Mouse (Mus musculus) cerebellum, adult 2 months (tissue): Measurements from ENCODE around the gene Plekhj1.

Experiments used
- CTCF ChIP-seq: fragments of 200-500 bp; IDR thresholded peaks from 2 replicates; pipeline ENCODE4 v1.5.1; 2011; ENCODE audit warnings: low read depth, mild to moderate bottlenecking, control low read depth, low read length, moderate library complexity, borderline replicate concordance; ENCODE audit not compliant: insufficient read depth
- POLR2A ChIP-seq: fragments of 200-500 bp; IDR thresholded peaks from 2 replicates; pipeline ENCODE4 v1.6.1; 2011; ENCODE audit warnings: low read length, control low read depth, borderline replicate concordance; ENCODE audit not compliant: insufficient read depth

DNA sequence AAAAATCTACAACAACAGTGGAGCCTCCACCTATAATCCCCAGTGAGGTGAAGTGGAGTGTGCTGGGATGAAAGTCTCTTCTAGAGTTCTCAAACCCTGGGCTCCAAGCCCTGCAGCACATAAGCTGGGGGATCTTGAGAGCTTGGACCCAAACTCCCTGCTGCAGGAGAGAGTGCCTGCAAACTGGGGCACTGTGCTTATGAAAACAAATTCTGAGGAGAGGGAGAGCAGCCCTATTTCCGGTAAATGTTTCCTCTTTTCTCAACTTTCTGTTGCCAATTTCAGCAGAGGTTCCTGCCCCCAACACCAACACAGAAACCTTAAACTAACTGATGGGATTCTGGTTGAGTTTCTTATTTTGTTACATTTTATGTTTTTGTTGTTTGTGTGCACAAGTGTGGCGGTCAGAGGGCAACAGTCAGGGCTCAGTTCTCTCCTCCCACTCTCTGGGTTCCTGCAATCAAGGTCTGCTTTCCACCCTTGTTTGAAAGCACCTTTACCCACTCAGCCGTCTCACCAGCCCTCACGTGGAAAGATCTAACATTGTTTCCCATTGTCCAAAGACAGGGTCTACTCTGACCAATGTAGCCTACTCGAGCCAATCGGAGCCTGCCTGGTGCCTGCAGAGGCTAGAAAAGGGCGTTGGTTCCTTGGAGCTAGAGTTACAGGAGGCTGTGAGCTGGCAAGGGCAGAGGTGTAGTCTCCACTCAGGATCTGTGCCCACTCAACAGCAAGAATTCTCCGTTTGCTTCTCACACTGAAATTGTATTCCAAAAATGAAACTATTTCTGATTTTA, 25.6 kb upstream of the Plekhj1 start:
- TF ChIP-seq POLR2A (no peak), CTCF (no peak)
